Mouse (Mus musculus) gastrocnemius, postnatal 10 days (tissue): Measurements from ENCODE around the gene Ganab. TPM values are rescaled to one million over a fixed set of nuclear protein-coding genes. Genes with fewer than 3 reads are reported as not detected.
"Not testable (repeated sequence)": the region's sequence is repeated elsewhere in the genome, so short reads cannot be mapped to it uniquely, and the experiment has no call there.

Experiments used
- DNase-seq: peaks from one replicate; pipeline ENCODE4 v3.0.0; 2021; ENCODE audit warnings: mixed read lengths
- long read RNA-seq, 2 experiments: library from polyadenylated mRNA; stranded (forward); transcript quantifications; one replicate each; pipeline ENCODE4 v2.0.0; 2021
- total RNA-seq, 2 experiments: library from RNA; stranded (reverse); gene quantifications; 2 replicates each; pipeline ENCODE4 v1.2.3; 2021

Gene Ganab
- 10 to 100 TPM; 42.1 to 58.8 TPM for total RNA-seq
- long read RNA-seq, experiment 1, transcript Ganab-201 (25 exons, 3,860 nt): minor isoform, 9 of 39 reads
- long read RNA-seq, experiment 1, transcript Ganab-202 (24 exons, 3,788 nt): major isoform, 14 of 39 reads
- long read RNA-seq, experiment 1, partial matches to known transcripts: 13 of 39 reads
- long read RNA-seq, experiment 1, other reads (novel, unspliced or antisense): 3 of 39 reads
- long read RNA-seq, experiment 2, transcript Ganab-201 (25 exons, 3,860 nt): minor isoform, 6 of 21 reads
- long read RNA-seq, experiment 2, transcript Ganab-202 (24 exons, 3,788 nt): major isoform, 7 of 21 reads
- long read RNA-seq, experiment 2, partial matches to known transcripts: 6 of 21 reads
- long read RNA-seq, experiment 2, other reads (novel, unspliced or antisense): 2 of 21 reads

DNA sequence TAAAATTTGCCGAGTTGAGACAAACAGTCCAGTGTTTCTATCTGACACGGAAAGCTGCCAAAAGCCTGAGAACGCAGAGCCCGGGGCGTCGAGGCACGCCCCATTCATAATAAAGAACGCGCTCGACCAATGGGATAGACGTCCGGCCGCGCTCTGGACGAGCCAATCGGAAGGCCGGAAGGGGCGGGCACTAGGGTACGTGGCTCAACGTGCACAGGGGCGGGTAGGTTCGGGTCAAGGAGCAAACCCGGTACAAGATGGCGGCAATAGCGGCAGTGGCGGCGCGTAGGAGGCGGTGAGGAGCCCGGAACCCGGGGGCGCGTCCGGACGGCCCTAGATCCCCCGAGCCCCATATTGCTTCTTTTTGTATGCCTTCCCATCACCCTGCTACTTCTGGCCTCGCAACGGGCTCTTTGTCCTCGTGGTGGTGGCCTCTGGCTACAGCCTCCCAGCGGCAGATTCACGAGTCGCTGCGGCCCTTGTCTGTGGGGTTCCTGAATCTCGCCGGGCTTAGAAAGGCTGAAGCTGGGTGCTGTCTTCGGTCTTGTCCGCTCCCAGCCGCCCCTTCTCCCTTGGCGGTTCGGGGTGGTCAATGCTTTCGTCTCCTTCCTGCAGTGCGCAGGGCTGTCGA lies at the start of gene Ganab:
TSS of gene Ganab (plus strand) at position 207 of the 631 bp plus-strand sequence.
- peak; percentile 91 for DNase-seq

DNA sequence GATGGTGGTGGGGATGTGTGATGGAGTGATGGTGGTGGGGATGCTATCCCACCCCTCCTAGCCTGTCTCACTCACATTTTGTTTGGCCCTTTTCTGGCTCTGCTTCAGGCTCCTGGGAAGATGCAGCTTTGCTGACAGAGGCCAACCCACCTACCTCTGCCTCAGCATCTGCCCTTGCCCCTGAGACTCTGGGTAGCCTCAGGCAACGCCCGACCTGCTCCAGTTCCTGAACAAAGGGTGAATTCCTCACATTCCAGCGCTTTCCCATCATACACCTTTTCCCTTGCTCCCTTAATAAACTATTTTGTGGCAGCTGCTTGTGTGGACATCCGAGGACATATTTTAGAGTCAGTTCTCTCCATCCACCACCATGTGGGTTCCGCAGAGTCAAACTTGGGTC lies 49.5 kb upstream of the Ganab start:
- no peak for DNase-seq

- DNase-seq: peak; percentile 44
These were observed 47.4 kb upstream of the Ganab start, which contains the start of gene Lrrn4cl for GRCm38 (mm10) chr19:8850402-8850901. Gene Lrrn4cl (plus strand): TSS chr19:8850768.

- no peak for DNase-seq
These were observed 46.2 kb upstream of the Ganab start for GRCm38 (mm10) chr19:8851639-8852038.

- DNase-seq: peak; percentile 36
These were observed 45.5 kb upstream of the Ganab start for GRCm38 (mm10) chr19:8852236-8852928.

GRCm38 (mm10) chr19:8853117-8853516 lies 44.8 kb upstream of the Ganab start:
- DNase-seq: no peak

- DNase-seq: peak; percentile 51
These were observed 40.2 kb upstream of the Ganab start for GRCm38 (mm10) chr19:8857689-8858088.

DNA sequence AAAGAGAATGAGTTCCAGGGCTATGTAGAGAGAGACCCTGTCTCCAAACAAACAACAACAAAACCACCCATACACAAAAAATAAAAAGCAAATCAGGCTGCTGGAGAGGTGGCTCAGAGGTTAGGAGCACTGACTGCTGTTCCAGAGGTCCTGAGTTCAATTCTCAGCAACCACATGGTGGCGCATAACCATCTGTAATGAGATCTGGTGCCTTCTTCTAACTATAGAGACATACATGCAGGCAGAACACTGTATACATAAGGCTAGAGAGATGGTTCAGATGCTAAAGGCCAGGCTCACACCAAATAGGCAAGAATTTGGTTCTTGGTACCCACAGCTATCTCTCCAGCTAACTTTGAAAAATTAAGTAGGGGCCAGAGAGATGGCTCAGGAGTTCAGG lies 38.9 kb upstream of the Ganab start:
- no peak for DNase-seq

- no peak for DNase-seq
These were observed 33.6 kb upstream of the Ganab start for GRCm38 (mm10) chr19:8864265-8864664.

DNA sequence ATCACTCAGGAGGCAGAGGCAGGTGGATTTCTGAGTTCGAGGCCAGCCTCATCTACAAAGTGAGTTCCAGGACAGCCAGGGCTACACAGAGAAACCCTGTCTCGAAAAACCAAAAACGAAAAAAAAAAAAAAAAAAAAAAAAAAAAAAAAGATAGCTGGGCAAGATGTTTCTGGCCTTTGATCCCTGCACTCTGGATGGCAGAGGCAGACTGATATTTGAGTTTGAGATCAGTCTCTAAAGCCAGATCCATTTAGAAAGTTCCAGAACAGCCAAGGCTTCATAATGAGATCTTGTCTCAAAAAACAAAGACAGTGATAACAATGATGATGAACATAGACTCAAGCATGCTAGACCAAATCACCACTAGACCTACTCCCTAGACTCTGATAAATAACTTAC lies 27.5 kb upstream of the Ganab start:
- DNase-seq: not testable (repeated sequence)

DNA sequence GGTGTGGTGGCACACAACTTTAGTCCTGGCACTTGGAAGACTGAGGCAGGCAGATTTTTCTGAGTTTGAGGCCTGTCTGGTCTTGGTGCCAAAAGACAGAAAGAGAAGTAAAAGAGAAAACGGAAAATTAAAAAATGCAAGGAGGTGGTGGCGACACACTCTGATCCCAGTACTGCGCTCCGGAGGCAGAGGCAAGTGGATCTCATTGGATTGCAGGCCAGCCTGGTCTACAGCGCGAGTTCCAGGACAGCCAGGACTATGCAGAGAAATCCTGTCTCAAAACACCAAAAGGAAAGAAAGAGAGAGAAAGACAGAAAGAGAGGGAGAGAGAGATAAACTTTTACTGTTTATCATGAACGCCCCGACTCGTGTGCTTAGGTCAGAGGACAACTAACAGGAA lies 27.0 kb upstream of the Ganab start:
- no peak for DNase-seq

DNA sequence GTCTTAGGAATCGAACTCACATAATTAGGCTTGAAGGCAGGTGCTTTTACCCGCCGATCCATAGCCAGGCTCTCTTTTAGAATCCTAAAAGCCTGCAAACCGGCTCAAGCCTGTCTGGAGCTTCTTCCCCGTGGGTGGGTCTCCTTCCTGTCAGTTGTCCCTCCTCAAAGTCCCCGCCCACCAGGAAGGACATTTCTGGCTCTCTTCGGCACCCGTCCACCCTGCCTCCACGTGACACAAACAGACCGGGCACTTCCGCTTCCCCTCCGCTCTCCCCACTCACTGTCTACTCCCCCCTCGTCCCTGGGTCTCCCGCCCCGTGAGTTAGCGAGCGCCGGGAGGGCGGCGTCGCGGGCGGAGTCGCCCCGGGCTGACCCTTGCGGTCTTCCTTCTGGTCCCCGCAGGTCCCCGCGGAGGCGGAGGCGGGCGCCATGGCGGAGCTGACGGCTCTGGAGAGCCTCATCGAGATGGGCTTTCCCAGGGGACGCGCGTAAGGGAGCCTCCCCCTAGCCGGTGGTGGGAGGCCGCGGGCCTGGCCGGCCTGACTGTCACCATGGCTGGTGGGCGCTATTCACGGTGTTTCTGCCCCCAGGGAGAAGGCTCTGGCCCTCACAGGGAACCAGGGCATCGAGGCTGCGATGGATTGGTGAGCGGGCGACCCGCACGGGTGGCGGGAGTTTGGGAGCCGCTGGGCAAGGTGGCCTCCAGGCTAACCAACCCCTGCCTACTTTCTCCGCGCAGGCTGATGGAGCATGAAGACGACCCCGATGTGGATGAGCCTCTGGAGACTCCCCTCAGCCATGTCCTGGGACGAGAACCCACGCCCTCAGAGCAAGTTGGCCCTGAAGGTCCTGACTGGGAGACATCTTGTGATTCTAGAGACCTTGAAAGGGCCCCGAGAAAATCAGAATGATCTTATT lies 26.3 kb upstream of the Ganab start, which contains the start of gene Ubxn1:
TSS of gene Ubxn1 (plus strand) at position 230 of the 920 bp plus-strand sequence.
- peak; percentile 93 for DNase-seq

GRCm38 (mm10) chr19:8872266-8872840 lies 25.5 kb upstream of the Ganab start:
- DNase-seq: no peak

- DNase-seq: no peak
These were observed 22.8 kb upstream of the Ganab start for GRCm38 (mm10) chr19:8875031-8875430.

GRCm38 (mm10) chr19:8880311-8881033 lies 17.4 kb upstream of the Ganab start, which contains the start of gene Uqcc3:
Gene Uqcc3 (minus strand): TSS chr19:8880923.
- peak; percentile 84 for DNase-seq

- no peak for DNase-seq
These were observed 16.9 kb upstream of the Ganab start for GRCm38 (mm10) chr19:8881034-8881392.

DNA sequence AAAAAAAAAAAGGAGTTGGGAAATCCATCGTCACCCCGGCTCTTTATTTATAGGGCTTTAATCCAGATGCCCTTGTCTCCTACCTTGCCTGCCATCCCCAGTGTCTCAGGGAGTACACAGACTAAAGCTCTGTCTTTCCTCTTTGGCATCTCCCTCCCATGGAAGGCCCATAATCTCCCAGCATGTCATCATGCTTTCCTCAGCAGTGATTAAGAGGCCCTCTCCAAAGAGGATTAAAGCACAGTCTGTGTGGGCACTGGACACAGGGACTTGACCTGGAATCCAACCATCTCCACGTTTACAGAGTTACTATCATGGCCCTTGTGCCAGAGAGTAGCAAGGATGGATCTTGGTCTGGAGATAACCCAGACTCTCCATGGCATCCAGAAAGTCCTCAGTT lies 14.3 kb upstream of the Ganab start, which contains the start of the genes Lbhd1 and Gm49403:
TSS of gene Lbhd1 (plus strand) at position 117 of the 400 bp plus-strand sequence.
TSS of gene Gm49403 (plus strand) at position 315 of the 400 bp plus-strand sequence.
- no peak for DNase-seq

DNA sequence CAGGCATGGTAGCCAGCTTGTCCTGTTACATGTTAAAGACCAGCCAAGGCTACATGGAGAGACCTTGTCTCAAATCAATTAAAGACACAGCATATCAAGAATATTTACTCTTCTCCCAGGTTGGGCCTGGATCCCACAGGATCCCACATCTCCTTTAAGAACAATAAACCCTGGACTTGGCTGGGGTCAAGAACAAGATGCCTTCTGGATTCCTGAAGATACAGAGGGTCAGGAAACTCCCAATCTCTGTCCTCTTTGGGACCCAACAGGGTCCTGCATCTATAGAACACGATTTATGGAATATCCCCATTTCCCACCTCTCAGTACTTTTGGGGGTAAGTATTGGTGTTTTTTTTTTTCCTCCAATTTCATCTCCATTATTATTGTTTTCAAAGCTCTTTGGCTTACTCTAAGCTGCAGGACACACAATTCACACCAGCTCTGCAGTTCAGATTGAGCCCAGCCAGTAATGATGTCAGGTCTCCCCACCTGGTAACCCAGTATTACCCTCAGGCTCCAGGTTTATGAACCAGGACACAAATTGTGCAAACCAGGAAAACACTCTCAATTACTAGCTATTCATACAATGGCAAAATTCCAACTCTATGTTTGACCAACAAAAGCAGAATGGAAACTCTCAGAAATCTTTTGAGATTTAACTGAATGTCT lies 10.8 kb upstream of the Ganab start:
- no peak for DNase-seq

DNA sequence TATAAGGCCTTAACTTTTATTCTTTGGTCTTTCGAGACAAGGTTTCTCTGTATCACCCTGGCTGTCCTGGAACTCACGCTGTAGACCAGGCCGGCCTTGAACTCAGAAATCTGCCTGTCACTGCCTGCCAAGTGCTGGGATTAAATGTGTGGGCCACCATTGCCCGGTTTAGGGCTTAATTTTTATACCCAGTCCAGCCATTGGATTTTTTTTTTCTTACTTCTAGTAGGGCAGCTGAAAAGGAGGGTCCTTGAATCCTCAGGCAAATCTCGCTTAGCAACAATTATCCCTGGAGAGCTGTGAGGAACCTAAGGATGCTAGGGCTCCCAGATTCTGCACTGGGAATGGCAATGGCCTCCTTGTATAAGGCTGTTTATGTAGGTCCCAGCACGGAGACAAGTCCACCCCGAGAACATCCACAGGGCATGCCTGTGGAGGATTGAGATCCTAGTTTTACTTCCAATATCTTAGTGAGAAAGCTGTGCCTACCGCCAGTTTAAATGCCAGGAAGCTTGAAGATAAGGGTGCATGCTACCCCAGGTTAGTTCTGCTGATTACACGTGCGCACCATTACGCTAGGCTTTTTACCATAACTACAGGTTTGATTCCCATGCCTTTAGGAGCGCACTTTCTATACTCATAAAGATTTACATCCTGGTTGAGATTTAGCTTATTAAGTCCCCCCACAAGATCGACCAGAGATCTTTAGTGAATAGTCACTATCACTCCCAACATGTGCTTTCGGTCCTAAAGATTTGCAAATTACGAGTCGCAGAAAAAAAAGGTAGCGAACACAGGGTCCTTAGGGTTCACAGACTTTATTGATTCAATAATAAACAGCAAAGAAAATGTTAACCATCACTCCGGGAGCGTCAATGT lies 10.0 kb upstream of the Ganab start:
- DNase-seq: no peak
